Mouse (Mus musculus) hindbrain, embryonic 11.5 days (tissue): ENCODE data around the gene 5730596B20Rik. TPM values are rescaled to one million over a fixed set of nuclear protein-coding genes. Genes with fewer than 3 reads are reported as not detected.

Experiments
- ATAC-seq: fragments of 200-750 bp; cut with Nextera tagmentation; 2 replicates; pipeline ENCODE4 v1.8.0; 2017; ENCODE audit warnings: mild to moderate bottlenecking, moderate TSS enrichment, moderate library complexity; ENCODE audit not compliant: low FRiP score
- DNase-seq: peaks from one replicate; pipeline ENCODE4 v3.0.0-alpha.2; 2015; ENCODE audit warnings: low spot score
- H3K27ac ChIP-seq: fragments of 300-500 bp; sonication (generic); 2 replicates; pipeline ENCODE4 v1.5.1; 2014; ENCODE audit warnings: mild to moderate bottlenecking, low read depth, low read length
- H3K27me3 ChIP-seq: fragments of 300-500 bp; sonication (generic); 2 replicates; pipeline ENCODE4 v1.6.1; 2014; ENCODE audit warnings: mild to moderate bottlenecking, low read length, moderate library complexity, mixed read lengths; ENCODE audit not compliant: control insufficient read depth, insufficient read depth
- H3K36me3 ChIP-seq: fragments of 300-500 bp; sonication (generic); 2 replicates; pipeline ENCODE4 v1.6.1; 2014; ENCODE audit warnings: mild to moderate bottlenecking, low read length, moderate library complexity, mixed read lengths; ENCODE audit not compliant: control insufficient read depth, insufficient read depth
- H3K4me1 ChIP-seq: fragments of 300-500 bp; sonication (generic); replicated peaks from 2 replicates; pipeline ENCODE4 v1.6.1; 2014; ENCODE audit warnings: low read length, mixed read lengths; ENCODE audit not compliant: control insufficient read depth, insufficient read depth
- H3K4me2 ChIP-seq: fragments of 300-500 bp; sonication (generic); replicated peaks from 2 replicates; pipeline ENCODE4 v1.6.1; 2014; ENCODE audit warnings: mild to moderate bottlenecking, low read depth, low read length
- H3K4me3 ChIP-seq: fragments of 300-500 bp; sonication (generic); 2 replicates; pipeline ENCODE4 v1.5.1; 2014; ENCODE audit warnings: low read depth, low read length
- H3K9ac ChIP-seq: fragments of 300-500 bp; sonication (generic); 2 replicates; pipeline ENCODE4 v1.6.1; 2014; ENCODE audit warnings: low read depth, low read length
- H3K9me3 ChIP-seq: fragments of 300-500 bp; sonication (generic); 2 replicates; pipeline ENCODE4 v1.6.1; 2016; ENCODE audit warnings: low read length; ENCODE audit not compliant: control insufficient read depth
- WGBS: fragments of 180-500 bp; shearing (Covaris S2); extraction: QIAGEN DNeasy Blood & Tissue Kit; methylation state at CpG from one replicate; pipeline ENCODE4 v1.1.7; 2014; 5-methylcytosine and 5-hydroxymethylcytosine counted together
- polyA plus RNA-seq: library from polyadenylated mRNA; unstranded; fragments of >200 nt; fragmentation: Nextera tagmentation; extraction: Ambion mirVana; gene quantifications from 2 replicates; pipeline ENCODE4 v1.2.1, GENCODE M21; 2014

5730596B20Rik gene
- polyA plus RNA-seq, 1 experiment from 2014 or later: 5.4 TPM

DNA sequence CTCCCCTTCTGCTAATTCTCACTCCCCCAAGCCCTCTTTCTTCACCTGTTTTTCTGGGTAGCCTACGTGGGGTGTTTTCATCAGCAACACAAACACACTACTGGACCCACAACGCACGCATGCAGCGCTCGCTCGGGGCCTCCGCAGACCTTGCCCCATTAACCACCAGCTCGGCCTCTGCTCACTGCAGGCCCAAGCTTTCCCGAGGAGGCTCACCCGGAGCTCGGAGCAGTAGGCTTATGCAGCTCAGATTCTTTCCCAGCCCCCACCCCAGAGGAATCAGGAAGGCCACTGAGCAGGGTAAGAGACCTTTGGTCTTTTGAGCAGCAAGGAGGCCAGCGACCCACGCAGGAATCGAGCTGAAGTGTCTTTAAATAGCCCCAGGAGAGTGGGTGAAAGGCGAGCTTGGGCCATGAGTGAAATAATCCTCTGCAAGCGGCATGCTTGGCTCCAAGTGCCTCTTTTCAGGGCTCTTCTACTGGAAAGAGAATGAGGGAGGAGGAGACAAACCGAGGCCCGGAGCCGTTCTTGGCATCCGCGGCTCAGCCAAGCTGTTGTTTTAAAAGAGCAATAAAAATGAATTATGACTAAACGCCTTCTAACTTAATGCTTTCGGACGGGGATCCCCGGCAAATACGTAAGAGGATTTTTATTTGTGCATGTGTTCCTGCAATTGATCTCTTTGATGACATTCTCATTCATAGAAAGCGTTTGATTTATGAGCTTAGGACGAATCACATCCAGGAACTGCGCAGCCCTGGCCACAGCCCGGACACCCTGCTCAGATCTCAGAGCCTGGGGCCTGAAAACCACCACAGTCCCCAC lies 16.6 kb upstream of the 5730596B20Rik start:
- Histone ChIP-seq H3K4me2 (peak overlapping the region; percentile 95), H3K36me3 (no peaks in the 10 kb centered on the region), H3K9me3 (no peaks in the 10 kb centered on the region), H3K9ac (peak overlapping the region; percentile 84), H3K4me1 (no peaks in the 10 kb centered on the region), H3K27me3 (peaks cover 40% of the 10 kb centered on the region), H3K4me3 (peak overlapping the region; percentile 76), H3K27ac (peak overlapping the region; percentile 94)
- ATAC-seq (no peak), DNase-seq (peak; percentile 71)
- under 1% methylated on average over 30 of the region's 30 CpGs for WGBS

DNA sequence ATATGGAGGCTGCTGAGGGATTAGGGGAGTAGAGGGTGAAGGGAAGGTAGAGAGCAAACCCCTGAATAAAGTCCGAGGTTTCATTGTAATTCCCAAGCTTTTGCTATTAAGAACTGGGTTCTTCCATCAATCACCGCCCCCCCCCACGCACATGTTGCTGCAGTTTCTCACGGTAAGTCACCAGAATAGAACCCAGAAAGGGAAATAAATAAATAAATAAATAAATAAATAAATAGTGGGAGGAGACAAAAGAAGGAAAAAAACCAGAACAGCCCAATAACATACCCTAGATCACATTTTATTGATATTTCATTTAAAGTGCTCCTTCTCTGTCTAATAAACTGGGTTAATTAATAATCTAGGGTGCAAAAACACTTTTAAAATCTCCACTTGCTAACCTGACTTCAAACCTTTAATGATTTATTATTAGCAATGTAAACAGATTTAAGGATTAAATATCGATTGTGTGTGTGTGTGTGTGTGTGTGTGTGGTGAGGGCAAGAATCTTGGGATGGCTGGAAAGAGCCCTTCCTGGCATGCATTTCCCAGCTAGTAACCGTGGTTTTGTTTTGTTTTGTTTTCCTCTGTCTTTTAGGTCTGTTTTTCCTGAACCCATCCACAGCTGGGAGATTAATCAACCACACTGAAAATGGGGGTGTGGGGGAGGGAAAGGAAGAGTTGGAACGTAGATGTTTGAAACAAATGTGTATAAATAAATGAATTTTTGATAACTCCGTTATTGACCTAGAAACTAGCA lies 15.8 kb upstream of the 5730596B20Rik start:
- Histone ChIP-seq H3K9me3 (no peaks in the 10 kb centered on the region), H3K4me3 (peak overlapping the region; percentile 76), H3K4me1 (no peaks in the 10 kb centered on the region), H3K9ac (peak overlapping the region; percentile 84), H3K4me2 (peak overlapping the region; percentile 95), H3K36me3 (no peaks in the 10 kb centered on the region), H3K27ac (peak overlapping the region; percentile 94), H3K27me3 (peaks cover 32% of the 10 kb centered on the region)
- DNase-seq (peak; percentile 45), ATAC-seq (no peak)
- under 1% methylated on average over 8 of the region's 8 CpGs for WGBS

- Histone ChIP-seq H3K9me3 (no peaks in the 10 kb centered on the region), H3K36me3 (no peaks in the 10 kb centered on the region), H3K4me2 (peak overlapping the region; percentile 95), H3K4me1 (no peaks in the 10 kb centered on the region), H3K27me3 (peaks cover 27% of the 10 kb centered on the region), H3K4me3 (peak overlapping the region; percentile 76), H3K27ac (peak overlapping the region; percentile 24), H3K9ac (peak overlapping the region; percentile 69)
- ATAC-seq: no peak
- no peak for DNase-seq
- 0% methylated on average over 1 of the region's 1 CpGs for WGBS
Observed at GRCm38 (mm10) chr6:52162093-52162380, 15.3 kb upstream of the 5730596B20Rik start.

DNA sequence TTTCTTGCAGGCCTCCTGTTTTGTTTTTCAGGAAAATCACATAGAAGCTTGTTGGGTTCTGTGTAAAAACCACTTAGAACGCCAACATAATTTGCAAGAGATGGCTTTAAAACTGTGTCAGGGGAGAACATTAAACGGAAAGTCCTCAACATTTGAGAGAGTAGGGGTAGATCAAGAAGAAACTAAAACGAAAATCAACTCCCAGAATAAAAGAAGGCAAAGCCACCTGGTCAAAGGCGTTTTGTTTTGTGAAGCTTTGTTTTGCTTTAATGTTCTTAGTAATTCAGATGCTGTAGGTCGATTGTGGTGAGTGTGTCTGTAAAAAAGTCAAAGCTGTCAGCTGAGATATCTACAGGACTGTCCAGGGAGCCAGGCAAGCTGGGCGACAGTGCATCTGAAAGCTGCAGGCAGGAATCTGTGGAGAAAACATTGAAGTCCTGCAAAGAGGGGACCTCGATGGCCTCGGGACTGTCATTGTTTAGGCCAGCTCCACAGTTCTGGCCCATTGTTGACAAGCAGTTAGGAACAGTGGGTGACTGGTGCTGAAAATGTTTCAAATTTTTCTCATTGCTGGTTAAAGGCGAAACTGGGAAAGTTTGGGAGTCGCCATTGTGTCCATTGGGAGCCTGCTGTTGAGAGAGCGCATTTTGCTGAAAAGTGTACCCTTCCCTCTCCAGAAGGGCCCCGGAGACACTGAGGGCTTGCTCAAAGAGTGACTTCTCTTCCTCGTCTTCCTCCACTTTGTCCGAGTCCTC lies 14.5 kb upstream of the 5730596B20Rik start:
- peak; percentile 72 for DNase-seq
- Histone ChIP-seq H3K36me3 (no peaks in the 10 kb centered on the region), H3K27ac (peak overlapping the region; percentile 100), H3K4me1 (no peaks in the 10 kb centered on the region), H3K9ac (peak overlapping the region; percentile 98), H3K9me3 (no peaks in the 10 kb centered on the region), H3K27me3 (peaks cover 20% of the 10 kb centered on the region), H3K4me2 (peak overlapping the region; percentile 88), H3K4me3 (peak overlapping the region; percentile 76)
- 1% methylated on average over 14 of the region's 14 CpGs for WGBS
- ATAC-seq: no peak

GRCm38 (mm10) chr6:52163366-52164031 lies 13.8 kb upstream of the 5730596B20Rik start:
- no peaks in the 10 kb centered on the region for H3K9me3 ChIP-seq
- H3K4me3 ChIP-seq: peak overlapping the region; percentile 76
- no peaks in the 10 kb centered on the region for H3K36me3 ChIP-seq
- DNase-seq: peak; percentile 76
- ATAC-seq: no peak
- H3K4me2 ChIP-seq: peak overlapping the region; percentile 88
- peak overlapping the region; percentile 100 for H3K27ac ChIP-seq
- H3K27me3 ChIP-seq: peaks cover 19% of the 10 kb centered on the region
- H3K9ac ChIP-seq: peak overlapping the region; percentile 98
- H3K4me1 ChIP-seq: no peaks in the 10 kb centered on the region
- WGBS: 1% methylated on average over 17 of the region's 17 CpGs

- peak overlapping the region; percentile 98 for H3K9ac ChIP-seq
- peak overlapping the region; percentile 100 for H3K27ac ChIP-seq
- H3K27me3 ChIP-seq: peaks cover 22% of the 10 kb centered on the region
- ATAC-seq: peak; percentile 43
- H3K4me2 ChIP-seq: peak overlapping the region; percentile 88
- H3K36me3 ChIP-seq: no peaks in the 10 kb centered on the region
- WGBS: under 1% methylated on average over 36 of the region's 39 CpGs
- peak overlapping the region; percentile 76 for H3K4me3 ChIP-seq
- H3K4me1 ChIP-seq: no peaks in the 10 kb centered on the region
- H3K9me3 ChIP-seq: no peaks in the 10 kb centered on the region
- peak; percentile 80 for DNase-seq
Observed at GRCm38 (mm10) chr6:52164051-52164625, 13.2 kb upstream of the 5730596B20Rik start.

GRCm38 (mm10) chr6:52164626-52165440 lies 12.5 kb upstream of the 5730596B20Rik start, which contains the start of gene Hoxa2:
Gene Hoxa2 (minus strand): TSS chr6:52164831.
- Histone ChIP-seq H3K9me3 (no peaks in the 10 kb centered on the region), H3K27me3 (peaks cover 20% of the 10 kb centered on the region), H3K9ac (peak within 1 kb of the TSS; percentile 98), H3K27ac (peak within 1 kb of the TSS; percentile 100), H3K4me3 (peak within 1 kb of the TSS; percentile 76), H3K4me1 (no peaks in the 10 kb centered on the region), H3K4me2 (peak within 1 kb of the TSS; percentile 88), H3K36me3 (no peaks in the 10 kb centered on the region)
- peak; percentile 80 for DNase-seq
- ATAC-seq: peak; percentile 77
- under 1% methylated on average over 25 of the region's 25 CpGs for whole genome bisulfite sequencing
